Mouse (Mus musculus) liver, embryonic 11.5 days (tissue): ENCODE measurements around the gene Raph1. TPM values are rescaled to one million over a fixed set of nuclear protein-coding genes. Genes with fewer than 3 reads are reported as not detected.
A peak's percentile ranks its signal among the peaks of the same experiment; 100 is the strongest.

ENCODE experiments used
- ATAC-seq: fragments of 200-750 bp; cut with Nextera tagmentation; replicated peaks from 2 replicates; pipeline ENCODE4 v1.8.0; 2017; ENCODE audit warnings: moderate number of reproducible peaks, mild to moderate bottlenecking, moderate TSS enrichment, moderate library complexity; ENCODE audit not compliant: low FRiP score
- DNase-seq: peaks from one replicate; pipeline ENCODE4 v3.0.0-alpha.2; 2017; ENCODE audit warnings: low spot score
- H3K27ac ChIP-seq: fragments of 300-500 bp; sonication (generic); 2 replicates; pipeline ENCODE4 v1.5.1; 2014; ENCODE audit warnings: mild to moderate bottlenecking, low read depth, low read length, control low read depth
- H3K27me3 ChIP-seq: fragments of 300-500 bp; sonication (generic); replicated peaks from 2 replicates; pipeline ENCODE4 v1.6.1; 2014; ENCODE audit warnings: low read length, mixed read lengths; ENCODE audit not compliant: control insufficient read depth, insufficient read depth
- H3K36me3 ChIP-seq: fragments of 300-500 bp; sonication (generic); 2 replicates; pipeline ENCODE4 v1.6.1; 2014; ENCODE audit warnings: mild to moderate bottlenecking, low read length, moderate library complexity, mixed read lengths; ENCODE audit not compliant: control insufficient read depth, insufficient read depth
- H3K4me1 ChIP-seq: fragments of 300-500 bp; sonication (generic); replicated peaks from 2 replicates; pipeline ENCODE4 v1.6.1; 2014; ENCODE audit warnings: low read length, mixed read lengths; ENCODE audit not compliant: control insufficient read depth, insufficient read depth
- H3K4me2 ChIP-seq: fragments of 300-500 bp; sonication (generic); 2 replicates; pipeline ENCODE4 v1.6.1; 2014; ENCODE audit warnings: mild to moderate bottlenecking, control low read depth, moderate library complexity
- H3K4me3 ChIP-seq: fragments of 300-500 bp; sonication (generic); 2 replicates; pipeline ENCODE4 v1.5.1; 2014; ENCODE audit warnings: low read depth, low read length, control low read depth
- H3K9ac ChIP-seq: fragments of 300-500 bp; sonication (generic); 2 replicates; pipeline ENCODE4 v1.6.1; 2014; ENCODE audit warnings: low read depth, low read length, control low read depth
- H3K9me3 ChIP-seq: fragments of 300-500 bp; sonication (generic); 2 replicates; pipeline ENCODE4 v1.6.1; 2016; ENCODE audit warnings: low read length, inconsistent platforms, mixed read lengths; ENCODE audit not compliant: control insufficient read depth
- WGBS: fragments of 180-500 bp; shearing (Covaris S2); extraction: QIAGEN DNeasy Blood & Tissue Kit; methylation state at CpG from one replicate; pipeline ENCODE4 v1.1.7; 2014; 5-methylcytosine and 5-hydroxymethylcytosine counted together
- polyA plus RNA-seq: library from polyadenylated mRNA; unstranded; fragments of >200 nt; fragmentation: Nextera tagmentation; extraction: Ambion mirVana; gene quantifications from 2 replicates; pipeline ENCODE4 v1.2.1, GENCODE M21; 2014

The Raph1 gene
- polyA plus RNA-seq, 1 experiment from 2014 or later, result 68.9 TPM

DNA sequence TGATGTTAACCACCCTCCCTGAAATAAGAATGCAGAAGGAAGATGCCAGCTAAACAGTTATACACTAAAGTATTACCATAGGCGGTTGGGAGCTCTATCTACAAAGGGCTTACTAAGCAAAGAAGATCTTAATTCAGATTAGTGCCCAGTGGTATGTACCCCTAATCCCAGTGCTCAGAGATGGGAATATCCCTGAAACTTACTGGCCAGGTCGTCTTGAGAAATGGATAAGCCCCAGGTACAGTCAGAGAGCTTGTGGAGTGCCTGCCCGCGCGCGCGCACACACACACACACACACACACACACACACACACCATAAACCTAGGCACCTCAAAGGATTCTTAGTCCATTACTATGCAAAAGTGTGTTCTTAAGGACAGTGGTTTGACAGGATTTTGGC, 2.8 kb upstream of the Raph1 start:
- no peaks in the 10 kb centered on the region for H3K9me3 ChIP-seq
- ATAC-seq, result no peak
- DNase-seq, result no peak
- no peaks in the 10 kb centered on the region for H3K36me3 ChIP-seq
- no peak overlapping the region for H3K4me3 ChIP-seq
- no peak overlapping the region for H3K27ac ChIP-seq
- no peak overlapping the region for H3K4me2 ChIP-seq
- WGBS, result 85% methylated on average over 7 of the region's 7 CpGs
- H3K4me1 ChIP-seq, result peaks cover 6% of the 10 kb centered on the region
- no peak overlapping the region for H3K9ac ChIP-seq
- H3K27me3 ChIP-seq, result peaks cover 9% of the 10 kb centered on the region

- no peak for DNase-seq
- Histone ChIP-seq H3K27ac (no peak overlapping the region), H3K9me3 (no peaks in the 10 kb centered on the region), H3K36me3 (no peaks in the 10 kb centered on the region), H3K9ac (no peak overlapping the region), H3K4me3 (no peak overlapping the region), H3K4me2 (no peak overlapping the region), H3K4me1 (peaks cover 6% of the 10 kb centered on the region), H3K27me3 (peaks cover 9% of the 10 kb centered on the region)
- ATAC-seq, result no peak
- WGBS, result 37% methylated on average over 5 of the region's 5 CpGs
Observed at GRCm38 (mm10) chr1:60569210-60569609, 2.3 kb upstream of the Raph1 start.

DNA sequence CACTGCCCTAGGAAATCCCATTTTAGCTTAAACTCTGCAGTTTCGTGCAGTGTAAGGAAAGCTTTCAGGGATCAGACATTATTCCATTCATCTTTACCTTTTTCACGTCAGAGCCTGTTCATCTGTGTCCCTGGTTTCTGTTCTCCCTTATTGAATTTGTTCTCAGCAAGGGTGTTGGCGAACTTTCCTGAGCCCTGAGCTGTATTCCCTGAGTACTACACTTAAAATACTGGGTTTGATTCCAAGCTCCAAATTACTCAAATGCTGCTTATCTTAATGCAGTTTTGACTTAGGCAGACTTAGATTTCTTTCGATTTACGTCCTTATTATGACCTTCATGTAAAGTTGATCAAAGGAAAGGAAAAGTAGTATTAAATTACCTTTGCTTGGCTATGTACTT, 417 bp upstream of the Raph1 start:
- Histone ChIP-seq H3K27ac (peak overlapping the region; percentile 62; the same call in 1 of the 2 replicates), H3K27me3 (peaks cover 9% of the 10 kb centered on the region), H3K4me3 (peak overlapping the region; percentile 90), H3K4me2 (peak overlapping the region; percentile 82), H3K9ac (peak overlapping the region; percentile 88), H3K9me3 (no peaks in the 10 kb centered on the region), H3K36me3 (no peaks in the 10 kb centered on the region), H3K4me1 (peaks cover 3% of the 10 kb centered on the region)
- no peak for DNase-seq
- WGBS, result 27% methylated on average over 5 of the region's 5 CpGs
- ATAC-seq, result no peak

DNA sequence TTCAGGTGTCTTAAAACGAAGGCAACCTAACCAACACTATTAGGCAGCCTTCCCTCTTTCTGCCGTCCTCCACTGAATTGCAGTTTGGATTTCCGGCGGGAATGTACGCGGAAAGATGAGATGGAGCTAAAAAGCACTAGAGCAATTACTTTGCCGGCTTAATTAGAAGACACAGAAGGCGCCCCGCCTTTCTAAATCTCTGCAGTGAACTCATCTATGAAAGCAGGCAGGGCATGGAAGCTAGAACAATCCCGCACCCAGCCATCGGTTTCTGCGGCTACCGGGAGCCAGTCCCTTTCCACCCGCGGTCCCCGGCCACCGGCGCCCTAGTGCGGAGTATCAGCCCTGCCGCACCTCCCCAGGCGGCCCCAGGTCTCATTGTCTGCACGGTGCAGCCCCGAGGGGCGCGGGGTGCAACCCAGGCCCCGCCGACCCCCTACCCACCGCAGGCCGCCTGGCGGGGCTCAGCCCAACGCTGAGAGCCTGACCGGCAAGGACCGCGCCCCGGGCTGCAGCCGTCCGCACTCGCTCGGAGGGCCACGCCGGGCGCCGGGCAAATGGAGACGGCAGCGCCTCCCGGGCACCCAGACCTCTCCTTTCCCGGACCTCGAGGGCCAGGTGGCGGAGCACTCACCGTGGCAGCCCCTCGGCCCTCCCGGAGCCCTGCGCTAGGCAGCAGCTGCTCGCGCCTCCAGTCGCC, 823 bp downstream of the Raph1 start:
- H3K27ac ChIP-seq, result peak overlapping the region; percentile 88
- H3K4me2 ChIP-seq, result peak overlapping the region; percentile 82
- DNase-seq (no peak), ATAC-seq (peak; percentile 51)
- 0% methylated on average over 56 of the region's 56 CpGs for WGBS
- peak overlapping the region; percentile 88 for H3K9ac ChIP-seq
- H3K27me3 ChIP-seq, result peaks cover 9% of the 10 kb centered on the region
- no peaks in the 10 kb centered on the region; the same call in 1 of the 2 replicates for H3K9me3 ChIP-seq
- H3K4me1 ChIP-seq, result peaks cover 3% of the 10 kb centered on the region
- peak overlapping the region; percentile 90 for H3K4me3 ChIP-seq
- peaks cover 4% of the 10 kb centered on the region for H3K36me3 ChIP-seq

DNA sequence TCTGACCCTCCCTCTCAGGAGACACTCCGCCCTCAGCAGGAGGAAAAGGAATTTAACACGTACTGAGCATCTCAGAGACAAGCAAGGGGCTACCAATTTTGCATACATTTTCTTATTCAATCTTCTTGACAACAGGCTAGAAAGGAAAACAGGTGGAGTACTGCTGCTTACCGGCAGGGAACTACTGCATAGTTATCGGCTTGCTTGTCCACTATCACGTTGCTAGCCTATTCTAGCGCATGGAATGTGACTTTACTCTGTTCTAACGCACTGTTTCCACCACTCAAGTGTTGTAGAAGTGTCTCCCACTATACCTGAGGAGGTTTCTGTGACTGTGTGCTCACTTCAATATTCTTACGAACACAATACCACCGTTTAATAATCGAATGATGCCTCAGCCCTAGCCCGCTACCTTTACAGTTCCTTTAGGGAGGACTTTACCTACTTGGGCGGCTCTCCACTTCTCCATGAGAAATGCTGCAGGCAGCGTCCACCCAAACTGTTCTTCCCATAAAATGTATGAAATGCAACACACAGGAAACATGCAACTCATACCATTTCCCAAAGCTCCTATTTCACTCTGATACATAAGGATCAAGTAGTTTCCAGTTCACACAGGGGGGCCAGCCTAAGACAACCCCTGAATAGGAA, 1.5 kb downstream of the Raph1 start:
- DNase-seq, result no peak
- 5% methylated on average over 13 of the region's 13 CpGs for WGBS
- peak overlapping the region; percentile 88; the same call in 1 of the 2 replicates for H3K27ac ChIP-seq

DNA sequence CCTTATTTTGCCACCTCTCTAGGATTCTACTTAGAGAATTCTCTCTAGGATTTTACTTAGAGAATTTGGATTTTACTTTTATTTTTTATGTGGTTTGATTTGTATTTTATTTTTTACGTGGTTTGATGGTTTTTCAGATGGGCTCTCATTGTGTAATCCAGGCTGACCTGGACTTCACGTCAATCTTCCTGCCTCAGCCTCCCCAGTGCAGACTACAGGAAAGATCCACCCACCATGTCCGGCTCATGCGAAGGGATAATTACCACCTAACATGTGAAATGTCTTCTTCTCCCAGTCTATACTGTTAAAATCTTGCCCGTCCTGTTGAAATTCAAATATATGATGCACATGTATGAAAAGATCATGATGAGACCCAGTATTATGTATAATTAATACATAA, 2.2 kb downstream of the Raph1 start:
- H3K36me3 ChIP-seq, result peaks cover 10% of the 10 kb centered on the region
- 73% methylated on average over 5 of the region's 5 CpGs for WGBS
- ATAC-seq, result no peak

More for the DNA sequence above, 1.5 kb downstream of the Raph1 start:
- no peak for ATAC-seq
- Histone ChIP-seq H3K9ac (peak overlapping the region; percentile 88), H3K27me3 (peaks cover 9% of the 10 kb centered on the region), H3K4me3 (peak overlapping the region; percentile 90), H3K9me3 (peaks cover 2% of the 10 kb centered on the region; the same call in 1 of the 2 replicates), H3K36me3 (peaks cover 10% of the 10 kb centered on the region), H3K4me1 (peaks cover 3% of the 10 kb centered on the region), H3K4me2 (peak overlapping the region; percentile 82)

DNA sequence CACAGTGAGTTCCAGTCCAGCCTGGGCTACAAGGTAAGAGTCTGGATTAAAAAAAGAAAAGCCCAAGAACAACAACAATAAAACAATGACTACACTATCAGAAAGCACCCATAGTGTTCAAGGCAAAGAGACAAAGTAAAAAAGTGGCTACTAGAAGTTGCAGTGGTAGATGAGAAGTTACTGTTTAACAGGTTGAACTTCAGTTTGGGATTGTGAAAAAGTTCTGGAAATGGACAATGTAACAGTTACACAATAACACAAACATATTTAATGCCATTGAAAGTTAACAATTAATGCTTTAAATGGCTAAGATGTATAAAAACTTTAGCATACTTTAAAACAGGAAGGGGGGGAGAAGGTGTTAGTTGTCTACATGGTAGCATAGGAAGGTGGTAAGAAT, 3.9 kb downstream of the Raph1 start:
- H3K9ac ChIP-seq, result no peak overlapping the region
- ATAC-seq, result no peak
- H3K4me2 ChIP-seq, result no peak overlapping the region; the same call in 1 of the 2 replicates
- no peak for DNase-seq
- peaks cover 2% of the 10 kb centered on the region; the same call in 1 of the 2 replicates for H3K9me3 ChIP-seq
- peaks cover 13% of the 10 kb centered on the region for H3K36me3 ChIP-seq
- H3K4me3 ChIP-seq, result no peak overlapping the region
- H3K27ac ChIP-seq, result no peak overlapping the region
- peaks cover 9% of the 10 kb centered on the region for H3K27me3 ChIP-seq
- peaks cover 3% of the 10 kb centered on the region for H3K4me1 ChIP-seq

More for the DNA sequence above, 2.2 kb downstream of the Raph1 start:
- Histone ChIP-seq H3K27me3 (peaks cover 9% of the 10 kb centered on the region), H3K27ac (no peak overlapping the region), H3K4me3 (peak overlapping the region; percentile 90), H3K9ac (no peak overlapping the region), H3K4me2 (peak overlapping the region; percentile 82), H3K9me3 (peaks cover 2% of the 10 kb centered on the region; the same call in 1 of the 2 replicates), H3K4me1 (peaks cover 3% of the 10 kb centered on the region)
- DNase-seq, result no peak

GRCm38 (mm10) chr1:60543681-60544080, 23.2 kb downstream of the Raph1 start:
- no peak overlapping the region for H3K4me3 ChIP-seq
- H3K9me3 ChIP-seq, result peaks cover 4% of the 10 kb centered on the region; the same call in 1 of the 2 replicates
- no peaks in the 10 kb centered on the region for H3K4me1 ChIP-seq
- H3K36me3 ChIP-seq, result peaks cover 5% of the 10 kb centered on the region
- no peak overlapping the region for H3K4me2 ChIP-seq
- H3K9ac ChIP-seq, result no peak overlapping the region
- WGBS, result 33% methylated on average over 1 of the region's 1 CpGs
- no peaks in the 10 kb centered on the region for H3K27me3 ChIP-seq
- DNase-seq (no peak), ATAC-seq (no peak)
- H3K27ac ChIP-seq, result no peak overlapping the region
